Mouse (Mus musculus): ENCODE measurements around the gene Tmx2. TPM values are rescaled to one million over a fixed set of nuclear protein-coding genes. Genes with fewer than 3 reads are reported as not detected.
"Not testable (repeated sequence)": the region's sequence is repeated elsewhere in the genome, so short reads cannot be mapped to it uniquely, and the experiment has no call there.

Tmx2 gene
- total and polyA plus RNA-seq, 3 experiments, result 4.0 to 96.2 (median 66.2) TPM

DNA sequence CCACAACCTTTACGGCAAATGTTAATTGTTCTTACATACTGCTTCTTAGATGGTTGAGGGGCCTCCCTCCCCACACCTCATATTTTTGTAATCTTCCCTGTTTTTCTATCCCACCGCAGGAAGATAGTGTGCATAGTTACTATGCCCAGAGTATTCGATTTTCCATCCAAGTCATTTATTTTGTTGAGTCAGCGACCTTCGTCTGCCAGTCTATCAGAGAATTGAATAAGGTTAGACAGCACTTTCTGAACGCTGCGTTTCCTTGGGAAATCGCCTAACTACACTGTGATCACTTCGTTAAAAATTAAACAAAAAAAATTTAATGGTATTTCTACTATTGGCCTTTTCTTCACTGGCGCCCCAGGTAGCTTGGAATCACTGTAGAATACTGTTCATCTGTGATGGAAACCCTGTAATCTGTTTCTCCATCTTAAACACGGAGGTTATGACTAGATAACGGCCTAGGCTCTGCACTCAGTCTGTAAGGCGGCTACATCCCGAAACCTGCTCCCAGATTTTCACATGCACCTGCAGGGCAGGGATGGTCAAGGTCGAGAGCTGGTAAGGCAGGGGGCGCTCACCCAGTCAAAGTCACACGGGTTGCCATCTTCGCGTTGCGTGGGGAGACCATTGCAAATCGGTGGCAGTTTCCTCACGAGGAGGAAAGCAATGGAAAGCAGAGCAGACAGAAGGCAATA, 1.5 kb downstream of the Tmx2 start:
- H3K4me1 ChIP-seq (ENCODE audit: insufficient read depth, low read depth, low read length), result peaks cover 33% of the 10 kb centered on the region
- H3K9me3 ChIP-seq (replicated peaks), result no peaks in the 10 kb centered on the region
- peak overlapping the region; percentile 98 for H3K4me3 ChIP-seq (ENCODE audit: low read depth, low read length)
- DNase-seq (ENCODE audit: low spot score) (no peak), ATAC-seq (ENCODE audit: extremely low read depth, insufficient number of reproducible peaks, low FRiP score, poor library complexity, severe bottlenecking) (peak; percentile 6; the same call in 1 of the 2 replicates)
- H3K36me3 ChIP-seq (replicated peaks), result peaks cover 57% of the 10 kb centered on the region
- no peak for TF ChIP-seq CTCF (IDR thresholded peaks at IDR 0.05; ENCODE audit: low read depth, low read length)
- no peak for TF ChIP-seq GATA1 (IDR thresholded peaks at IDR 0.05; ENCODE audit: borderline replicate concordance, low read length)
- no peak for TF ChIP-seq TAL1 (conservative IDR thresholded peaks at IDR 0.05; ENCODE audit: low read depth, low read length)
- TF ChIP-seq POLR2AphosphoS5 (IDR thresholded peaks at IDR 0.05; ENCODE audit: insufficient replicate concordance, low read depth, low read length), result no peak
- TF ChIP-seq GATA2 (IDR thresholded peaks at IDR 0.05; ENCODE audit: borderline replicate concordance, low read depth, low read length), result no peak
- H3K27me3 ChIP-seq (ENCODE audit: insufficient read depth, low read length), result no peaks in the 10 kb centered on the region

DNA sequence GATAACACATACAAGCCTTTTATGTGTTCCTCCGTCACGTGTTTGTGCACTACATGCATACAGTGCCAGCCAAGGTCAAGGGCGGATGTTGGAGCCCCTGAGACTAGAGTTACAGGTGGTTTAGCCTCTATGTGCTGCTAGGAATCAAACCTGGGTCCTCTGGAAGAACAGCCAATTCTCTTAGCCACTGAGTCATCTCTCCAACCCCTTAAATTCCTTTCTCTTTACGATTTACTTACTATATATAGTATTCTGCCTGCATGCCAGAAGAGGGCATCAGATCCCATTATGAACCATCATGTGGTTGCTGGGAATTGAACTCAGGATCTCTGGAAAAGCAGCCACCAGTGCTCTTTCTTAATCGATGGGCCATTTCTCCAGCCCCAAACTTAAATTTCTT, 7.4 kb downstream of the Tmx2 start:
- H3K36me3 ChIP-seq (replicated peaks), result peaks cover 66% of the 10 kb centered on the region
- not testable (repeated sequence) for H3K9me3 ChIP-seq (replicated peaks); DNase-seq (ENCODE audit: low spot score); H3K4me3 ChIP-seq (ENCODE audit: low read depth, low read length); ATAC-seq (ENCODE audit: extremely low read depth, insufficient number of reproducible peaks, low FRiP score, poor library complexity, severe bottlenecking); H3K27me3 ChIP-seq (ENCODE audit: insufficient read depth, low read length)
- H3K4me1 ChIP-seq (ENCODE audit: insufficient read depth, low read depth, low read length), result peaks cover 34% of the 10 kb centered on the region

DNA sequence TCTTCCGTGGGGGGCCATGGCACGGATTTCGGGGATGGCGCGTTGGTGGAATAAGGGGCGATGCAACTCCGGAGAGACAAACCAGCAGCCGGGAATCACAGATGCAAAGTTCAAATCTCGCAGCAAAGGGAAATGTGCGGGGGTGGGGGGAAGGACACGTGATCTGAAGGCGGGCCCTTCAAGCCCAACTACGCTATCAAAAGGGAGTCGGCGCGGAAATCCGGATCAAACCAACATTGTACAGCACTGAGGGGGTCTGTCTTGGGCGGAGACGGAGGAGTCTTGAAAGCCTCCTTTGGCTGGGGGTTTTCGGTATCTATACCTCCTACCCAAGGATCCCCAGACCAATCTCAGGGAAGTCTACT, 8.4 kb downstream of the Tmx2 start, which contains the start of gene Selenoh:
Gene Selenoh, minus strand, starts transcription at position 202 of the 365 bp plus-strand sequence.
- H3K4me1 ChIP-seq (ENCODE audit: insufficient read depth, low read depth, low read length), result peaks cover 24% of the 10 kb centered on the region
- DNase-seq (ENCODE audit: low spot score) (peak; percentile 81), ATAC-seq (ENCODE audit: extremely low read depth, insufficient number of reproducible peaks, low FRiP score, poor library complexity, severe bottlenecking) (peak; percentile 86)
- no peaks in the 10 kb centered on the region for H3K27me3 ChIP-seq (ENCODE audit: insufficient read depth, low read length)
- peaks cover 60% of the 10 kb centered on the region for H3K36me3 ChIP-seq (replicated peaks)
- no peaks in the 10 kb centered on the region for H3K9me3 ChIP-seq (replicated peaks)
- H3K4me3 ChIP-seq (ENCODE audit: low read depth, low read length), result peak within 1 kb of the TSS; percentile 94
- TF ChIP-seq POLR2AphosphoS5 (IDR thresholded peaks at IDR 0.05; ENCODE audit: insufficient replicate concordance, low read depth, low read length), result 0 out of 2 replicates have a peak, but pooled peaks have one; percentile 45
- TF ChIP-seq TAL1 (conservative IDR thresholded peaks at IDR 0.05; ENCODE audit: low read depth, low read length), result no peak

DNA sequence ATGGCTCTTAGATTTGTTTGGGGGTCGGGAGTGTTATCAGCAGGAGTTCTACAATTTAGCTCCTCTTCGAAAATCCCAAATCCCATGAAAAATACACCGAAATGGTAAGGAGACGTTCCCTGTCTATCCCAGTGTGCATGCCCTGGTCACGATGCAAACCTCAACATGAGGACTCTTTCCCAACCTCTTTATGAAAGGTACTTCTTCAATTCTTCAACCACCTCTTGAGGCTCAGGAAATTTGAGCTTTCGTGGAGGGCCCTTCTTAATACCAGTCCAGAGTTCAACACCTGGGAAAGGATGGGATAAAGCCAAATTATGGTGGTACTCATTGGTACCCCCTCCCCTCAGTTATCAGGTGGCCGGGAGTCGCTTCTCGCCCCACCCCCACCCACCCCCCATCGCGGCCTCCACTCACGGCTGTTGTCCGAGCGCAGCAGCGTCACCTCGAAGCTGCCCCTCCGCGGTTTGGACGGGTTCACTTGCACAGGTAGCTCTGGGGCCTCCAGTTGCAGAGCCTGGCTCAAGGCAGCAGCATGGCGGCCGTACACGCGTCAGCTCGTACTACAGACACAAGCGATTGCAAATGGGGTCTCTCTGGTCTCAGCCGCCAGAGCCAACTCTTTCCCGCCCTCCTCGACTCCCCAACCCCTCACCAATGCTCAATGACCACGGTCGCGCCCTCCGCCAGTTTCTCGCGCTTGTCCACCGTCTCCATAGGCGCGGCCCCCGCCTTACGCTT, 8.9 kb downstream of the Tmx2 start:
- H3K9me3 ChIP-seq (replicated peaks), result no peaks in the 10 kb centered on the region
- peaks cover 55% of the 10 kb centered on the region for H3K36me3 ChIP-seq (replicated peaks)
- peaks cover 24% of the 10 kb centered on the region for H3K4me1 ChIP-seq (ENCODE audit: insufficient read depth, low read depth, low read length)
- ATAC-seq (ENCODE audit: extremely low read depth, insufficient number of reproducible peaks, low FRiP score, poor library complexity, severe bottlenecking) (0 out of 2 replicates have a peak, but pooled peaks have one; percentile 4), DNase-seq (ENCODE audit: low spot score) (peak; percentile 17)
- peak overlapping the region; percentile 94 for H3K4me3 ChIP-seq (ENCODE audit: low read depth, low read length)
- TF ChIP-seq TAL1 (conservative IDR thresholded peaks at IDR 0.05; ENCODE audit: low read depth, low read length), result no peak
- TF ChIP-seq POLR2AphosphoS5 (IDR thresholded peaks at IDR 0.05; ENCODE audit: insufficient replicate concordance, low read depth, low read length), result no peak
- no peak for TF ChIP-seq GATA1 (IDR thresholded peaks at IDR 0.05; ENCODE audit: borderline replicate concordance, low read length)
- TF ChIP-seq GATA2 (IDR thresholded peaks at IDR 0.05; ENCODE audit: borderline replicate concordance, low read depth, low read length), result no peak
- no peak for TF ChIP-seq CTCF (IDR thresholded peaks at IDR 0.05; ENCODE audit: low read depth, low read length)
- H3K27me3 ChIP-seq (ENCODE audit: insufficient read depth, low read length), result no peaks in the 10 kb centered on the region

DNA sequence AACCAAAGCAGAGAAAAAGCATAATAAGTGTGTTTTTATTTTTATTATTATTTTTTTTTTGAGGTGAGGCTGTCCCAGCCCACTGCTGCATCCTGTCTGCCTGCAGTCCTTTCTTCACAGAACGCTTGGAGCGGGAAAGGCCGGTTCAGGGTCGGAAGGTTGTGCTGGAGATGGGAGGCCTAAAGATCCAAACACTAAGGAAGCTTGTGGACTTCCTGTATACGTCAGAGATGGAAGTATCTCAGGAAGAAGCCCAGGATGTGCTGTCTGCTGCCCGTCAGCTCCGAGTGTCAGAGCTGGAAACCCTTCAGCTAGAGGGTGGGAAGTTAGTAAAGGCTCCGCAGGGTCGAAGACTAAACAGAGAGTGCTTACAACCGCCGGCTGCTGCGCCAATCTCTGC, 12.9 kb downstream of the Tmx2 start:
- Histone ChIP-seq H3K27me3 (ENCODE audit: insufficient read depth, low read length) (no peaks in the 10 kb centered on the region), H3K9me3 (replicated peaks) (no peaks in the 10 kb centered on the region), H3K36me3 (replicated peaks) (peaks cover 28% of the 10 kb centered on the region), H3K4me1 (ENCODE audit: insufficient read depth, low read depth, low read length) (peaks cover 15% of the 10 kb centered on the region), H3K4me3 (ENCODE audit: low read depth, low read length) (no peak overlapping the region)
- no peak for TF ChIP-seq POLR2AphosphoS5 (IDR thresholded peaks at IDR 0.05; ENCODE audit: insufficient replicate concordance, low read depth, low read length)
- TF ChIP-seq GATA1 (IDR thresholded peaks at IDR 0.05; ENCODE audit: borderline replicate concordance, low read length), result no peak
- no peak for TF ChIP-seq GATA2 (IDR thresholded peaks at IDR 0.05; ENCODE audit: borderline replicate concordance, low read depth, low read length)
- no peak for TF ChIP-seq CTCF (IDR thresholded peaks at IDR 0.05; ENCODE audit: low read depth, low read length)
- TF ChIP-seq TAL1 (conservative IDR thresholded peaks at IDR 0.05; ENCODE audit: low read depth, low read length), result no peak
- DNase-seq (ENCODE audit: low spot score) (no peak), ATAC-seq (ENCODE audit: extremely low read depth, insufficient number of reproducible peaks, low FRiP score, poor library complexity, severe bottlenecking) (no peak)

DNA sequence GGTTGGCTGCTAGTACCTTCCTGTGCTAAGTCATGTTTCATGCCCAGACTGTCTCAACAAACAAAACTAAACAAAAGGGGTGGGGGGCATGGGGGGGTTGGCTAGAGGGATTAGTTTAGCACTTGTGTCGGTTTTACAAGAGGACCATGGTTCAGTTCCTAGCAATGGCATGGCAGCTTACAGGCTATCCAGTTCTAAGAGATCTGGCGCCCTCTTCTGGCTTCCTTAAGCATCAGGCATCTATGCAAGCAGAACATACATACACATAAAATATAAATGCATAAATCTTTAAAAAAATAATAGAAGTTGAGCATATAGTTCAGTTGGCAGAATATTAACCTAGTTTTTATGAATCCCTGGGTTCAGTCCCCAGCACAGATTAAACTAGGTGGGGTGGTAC, 16.1 kb downstream of the Tmx2 start:
- DNase-seq (ENCODE audit: low spot score) (no peak), ATAC-seq (ENCODE audit: extremely low read depth, insufficient number of reproducible peaks, low FRiP score, poor library complexity, severe bottlenecking) (no peak; the same call in 1 of the 2 replicates)
- H3K36me3 ChIP-seq (replicated peaks), result peaks cover 14% of the 10 kb centered on the region
- no peak overlapping the region for H3K4me3 ChIP-seq (ENCODE audit: low read depth, low read length)
- H3K9me3 ChIP-seq (replicated peaks), result no peaks in the 10 kb centered on the region; the same call in 1 of the 2 replicates
- TF ChIP-seq CTCF (IDR thresholded peaks at IDR 0.05; ENCODE audit: low read depth, low read length), result 0 out of 2 replicates have a peak, but pooled peaks have one; percentile 23
- TF ChIP-seq POLR2AphosphoS5 (IDR thresholded peaks at IDR 0.05; ENCODE audit: insufficient replicate concordance, low read depth, low read length), result no peak
- H3K4me1 ChIP-seq (ENCODE audit: insufficient read depth, low read depth, low read length), result peaks cover 10% of the 10 kb centered on the region
- H3K27me3 ChIP-seq (ENCODE audit: insufficient read depth, low read length), result no peaks in the 10 kb centered on the region
